Mouse (Mus musculus) forebrain, embryonic 16.5 days (tissue): ENCODE data around the gene Rab3ip. TPM values are rescaled to one million over a fixed set of nuclear protein-coding genes. Genes with fewer than 3 reads are reported as not detected.

ENCODE experiments used
- ATAC-seq: fragments of 200-750 bp; cut with Nextera tagmentation; 2 replicates; pipeline ENCODE4 v1.8.0; 2017; ENCODE audit warnings: mild to moderate bottlenecking, moderate library complexity
- H3K27ac ChIP-seq: fragments of 300-500 bp; sonication (generic); 2 replicates; pipeline ENCODE4 v1.5.1; 2014; ENCODE audit warnings: low read length, control low read depth
- H3K27me3 ChIP-seq: fragments of 300-500 bp; sonication (generic); replicated peaks from 2 replicates; pipeline ENCODE4 v1.6.1; 2014; ENCODE audit warnings: low read length; ENCODE audit not compliant: control insufficient read depth, insufficient read depth
- H3K36me3 ChIP-seq: fragments of 300-500 bp; sonication (generic); 2 replicates; pipeline ENCODE4 v1.6.1; 2014; ENCODE audit not compliant: control insufficient read depth, insufficient read depth
- H3K4me1 ChIP-seq: fragments of 300-500 bp; sonication (generic); replicated peaks from 2 replicates; pipeline ENCODE4 v1.6.1; 2014; ENCODE audit warnings: low read length; ENCODE audit not compliant: control insufficient read depth, insufficient read depth
- H3K4me2 ChIP-seq: fragments of 300-500 bp; sonication (generic); 2 replicates; pipeline ENCODE4 v1.6.1; 2014; ENCODE audit warnings: mild to moderate bottlenecking, low read length, control low read depth
- H3K4me3 ChIP-seq: fragments of 300-500 bp; sonication (generic); replicated peaks from 2 replicates; pipeline ENCODE4 v1.5.1; 2014; ENCODE audit warnings: mild to moderate bottlenecking, low read length, control low read depth
- H3K9ac ChIP-seq: fragments of 300-500 bp; sonication (generic); replicated peaks from 2 replicates; pipeline ENCODE4 v1.6.1; 2014; ENCODE audit warnings: low read depth, low read length, control low read depth
- H3K9me3 ChIP-seq: fragments of 300-500 bp; sonication (generic); 2 replicates; pipeline ENCODE4 v1.6.1; 2016; ENCODE audit warnings: low read length; ENCODE audit not compliant: control insufficient read depth
- WGBS: fragments of 180-500 bp; shearing (Covaris S2); extraction: QIAGEN DNeasy Blood & Tissue Kit; methylation state at CpG from one replicate; pipeline ENCODE4 v1.1.7; 2014; 5-methylcytosine and 5-hydroxymethylcytosine counted together
- polyA plus RNA-seq: library from polyadenylated mRNA; unstranded; fragments of >200 nt; fragmentation: Nextera tagmentation; extraction: Ambion mirVana; gene quantifications from 2 replicates; pipeline ENCODE4 v1.2.1, GENCODE M21; 2015

The Rab3ip gene
- polyA plus RNA-seq, result 48.2 and 51.3 TPM in 2 replicates

GRCm38 (mm10) chr10:116950009-116950769 lies at the start of gene Rab3ip:
Rab3ip (minus strand) TSS chr10:116950769.
- Histone ChIP-seq H3K27ac (peak within 1 kb of the TSS; percentile 69), H3K4me1 (peaks cover 14% of the 10 kb centered on the region), H3K4me2 (peak within 1 kb of the TSS; percentile 69), H3K9ac (peak within 1 kb of the TSS; percentile 79), H3K4me3 (peak within 1 kb of the TSS; percentile 83), H3K27me3 (no peaks in the 10 kb centered on the region), H3K36me3 (no peaks in the 10 kb centered on the region), H3K9me3 (no peaks in the 10 kb centered on the region)
- peak; percentile 94 for ATAC-seq
- under 1% methylated on average over 74 of the region's 103 CpGs for WGBS

DNA sequence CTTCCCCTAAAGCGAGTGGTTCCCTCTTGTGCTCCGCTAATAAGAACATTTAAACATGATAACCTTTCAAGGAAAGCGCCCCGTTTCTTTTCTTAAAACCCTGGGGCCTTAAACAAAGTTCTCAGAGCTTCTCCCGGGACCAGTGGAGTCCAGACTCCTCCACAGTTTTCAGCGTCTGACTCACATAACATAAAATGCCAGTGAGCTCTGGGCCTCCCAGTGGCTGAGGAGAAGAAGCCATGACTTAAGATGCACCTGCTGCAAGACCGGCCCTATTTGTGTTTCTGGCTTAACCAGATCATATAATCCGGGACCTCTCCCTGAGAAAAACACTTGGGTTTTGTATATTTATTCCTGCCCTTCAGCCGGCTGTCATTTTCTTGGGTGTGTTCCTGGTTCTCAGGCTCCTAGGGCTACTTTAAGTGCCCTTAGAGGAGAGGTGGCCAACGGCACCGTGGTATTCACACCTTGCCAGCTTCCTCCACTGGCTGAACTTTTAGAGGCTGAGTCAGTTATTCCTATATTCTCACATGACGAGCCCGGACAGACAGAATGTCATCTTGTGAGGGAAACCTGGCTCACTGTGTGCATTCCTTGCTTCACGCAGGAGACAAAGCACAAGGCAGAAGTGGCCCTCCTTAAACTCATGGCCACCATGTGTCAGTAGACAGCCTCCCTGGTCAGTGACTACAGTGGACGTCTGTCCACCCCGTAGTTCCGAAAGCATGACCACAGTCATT lies 48.3 kb upstream of the Rab3ip start:
- no peak overlapping the region for H3K27ac ChIP-seq
- no peak overlapping the region for H3K4me2 ChIP-seq
- no peak for ATAC-seq
- WGBS, result 87% methylated on average over 17 of the region's 17 CpGs
- no peaks in the 10 kb centered on the region for H3K9me3 ChIP-seq
- H3K4me3 ChIP-seq, result no peak overlapping the region
- no peaks in the 10 kb centered on the region for H3K4me1 ChIP-seq
- H3K36me3 ChIP-seq, result no peaks in the 10 kb centered on the region
- H3K27me3 ChIP-seq, result no peaks in the 10 kb centered on the region
- no peak overlapping the region for H3K9ac ChIP-seq

DNA sequence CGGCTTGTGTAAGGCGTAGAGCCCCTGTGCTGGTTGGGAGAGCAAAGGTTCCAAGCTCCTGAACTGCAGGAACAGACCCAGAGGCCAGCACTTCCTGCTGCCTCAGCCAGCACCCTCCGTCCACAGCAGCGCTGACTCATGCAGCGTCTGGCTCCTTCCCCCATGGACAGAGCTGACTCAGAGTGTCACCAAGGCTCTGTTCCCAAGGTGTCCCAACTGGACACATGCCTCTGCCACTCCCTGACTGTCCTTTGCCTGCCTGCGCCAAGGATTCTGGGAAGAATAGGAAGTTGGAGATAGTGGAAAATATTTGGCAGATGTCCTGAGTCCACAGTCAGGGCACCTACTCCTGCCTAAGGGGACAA lies 45.6 kb upstream of the Rab3ip start:
- WGBS, result 84% methylated on average over 6 of the region's 6 CpGs

DNA sequence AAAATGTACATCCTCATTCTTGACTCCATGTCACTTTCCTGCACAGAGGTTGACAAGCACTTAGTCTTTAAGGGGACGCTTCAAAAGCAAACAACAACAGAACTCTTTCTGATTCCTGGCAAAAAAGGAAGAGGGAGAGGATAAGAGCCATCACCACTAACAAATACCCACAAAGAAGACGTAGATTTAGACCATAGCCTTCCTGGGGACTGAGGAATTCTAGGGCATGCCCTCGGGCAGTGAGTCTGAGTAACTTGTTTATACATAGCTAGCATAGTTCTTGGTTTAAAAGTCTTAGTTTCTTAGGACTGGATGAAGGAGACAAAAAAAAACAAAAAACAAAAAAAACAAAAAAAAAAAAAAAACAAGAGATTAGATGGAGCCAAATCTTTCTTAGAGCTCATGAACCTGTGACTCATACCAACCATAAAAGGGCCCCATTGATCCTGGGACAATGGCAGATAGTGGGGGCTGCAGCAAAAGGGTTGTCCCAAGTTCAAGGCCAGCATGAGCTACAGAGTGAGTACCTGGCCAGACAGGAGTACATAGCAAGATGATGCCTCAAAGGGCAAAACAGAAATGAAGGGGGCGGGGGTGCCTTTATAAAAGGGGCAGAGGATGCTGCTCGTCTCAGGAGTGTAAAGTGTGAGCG lies 45.1 kb upstream of the Rab3ip start:
- Histone ChIP-seq H3K27me3 (no peaks in the 10 kb centered on the region), H3K9me3 (no peaks in the 10 kb centered on the region), H3K4me1 (no peaks in the 10 kb centered on the region), H3K4me2 (no peak overlapping the region), H3K27ac (no peak overlapping the region), H3K36me3 (no peaks in the 10 kb centered on the region), H3K9ac (no peak overlapping the region), H3K4me3 (no peak overlapping the region)
- whole genome bisulfite sequencing, result 76% methylated on average over 6 of the region's 6 CpGs
- ATAC-seq, result no peak

More for the DNA sequence above, 45.6 kb upstream of the Rab3ip start:
- Histone ChIP-seq H3K4me3 (no peak overlapping the region), H3K9ac (no peak overlapping the region), H3K4me2 (no peak overlapping the region), H3K27me3 (no peaks in the 10 kb centered on the region), H3K27ac (no peak overlapping the region), H3K36me3 (no peaks in the 10 kb centered on the region), H3K9me3 (no peaks in the 10 kb centered on the region), H3K4me1 (no peaks in the 10 kb centered on the region)
- no peak for ATAC-seq

- Histone ChIP-seq H3K4me2 (no peak overlapping the region), H3K27me3 (no peaks in the 10 kb centered on the region), H3K36me3 (no peaks in the 10 kb centered on the region), H3K9ac (no peak overlapping the region), H3K9me3 (no peaks in the 10 kb centered on the region), H3K27ac (no peak overlapping the region), H3K4me3 (no peak overlapping the region), H3K4me1 (no peaks in the 10 kb centered on the region)
- WGBS, result 84% methylated on average over 5 of the region's 5 CpGs
- no peak for ATAC-seq
Measured at GRCm38 (mm10) chr10:116995162-116995561, 44.6 kb upstream of the Rab3ip start.

- Histone ChIP-seq H3K9ac (no peak overlapping the region), H3K4me3 (no peak overlapping the region), H3K36me3 (no peaks in the 10 kb centered on the region), H3K27ac (no peak overlapping the region), H3K27me3 (no peaks in the 10 kb centered on the region), H3K4me2 (no peak overlapping the region), H3K9me3 (no peaks in the 10 kb centered on the region), H3K4me1 (no peaks in the 10 kb centered on the region)
- 90% methylated on average over 8 of the region's 8 CpGs for WGBS
- ATAC-seq, result no peak
Measured at GRCm38 (mm10) chr10:116993971-116994370, 43.4 kb upstream of the Rab3ip start.

DNA sequence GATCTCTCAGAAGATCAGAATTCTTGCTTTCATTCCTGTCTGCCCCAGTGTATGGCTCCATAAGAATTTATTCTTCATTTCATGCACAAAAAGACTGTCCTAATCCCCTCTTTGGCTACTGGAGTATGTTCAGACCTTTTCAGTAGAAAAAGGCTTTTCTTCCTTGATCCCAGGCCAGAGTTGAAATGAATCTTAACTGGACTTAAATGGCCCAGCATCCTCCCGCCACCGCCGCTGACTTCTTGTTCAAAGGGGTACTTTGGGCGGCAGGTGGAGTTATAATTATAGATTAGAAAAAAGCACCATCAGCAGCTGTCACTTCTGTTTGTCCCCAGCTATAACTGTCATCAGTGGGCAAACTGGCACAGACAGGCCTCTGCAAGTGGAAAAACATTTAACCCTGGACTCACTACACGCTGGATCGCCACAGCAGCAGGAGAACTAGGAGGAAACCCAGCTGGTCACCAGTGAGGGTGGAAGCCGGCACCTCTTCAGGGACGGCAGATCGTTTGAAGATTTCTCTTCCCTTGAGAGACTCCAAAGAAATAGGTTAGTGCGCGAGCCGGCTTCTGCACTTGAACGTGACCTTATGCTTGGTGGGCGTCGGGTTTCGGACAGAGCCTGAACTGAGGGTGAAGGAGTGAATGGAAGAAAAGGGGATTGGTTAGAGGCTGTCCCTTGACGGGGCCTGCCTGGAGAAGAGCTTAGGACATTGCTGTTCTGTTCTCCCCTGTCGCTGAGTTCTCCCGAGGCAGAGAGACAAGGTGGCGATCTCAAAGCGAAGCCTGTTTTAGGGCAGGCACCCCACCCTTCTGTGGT lies 35.9 kb upstream of the Rab3ip start, which contains the start of gene Best3:
Best3 (plus strand) TSS at position 51 of the 819 bp plus-strand sequence.
- no peaks in the 10 kb centered on the region for H3K27me3 ChIP-seq
- no peak within 1 kb of the TSS for H3K9ac ChIP-seq
- H3K9me3 ChIP-seq, result no peaks in the 10 kb centered on the region
- 44% methylated on average over 21 of the region's 21 CpGs for WGBS
- H3K4me3 ChIP-seq, result no peak within 1 kb of the TSS
- H3K27ac ChIP-seq, result no peak within 1 kb of the TSS
- H3K4me2 ChIP-seq, result no peak within 1 kb of the TSS
- 0 out of 2 replicates have a peak, but pooled peaks cover 2% of the 10 kb centered on the region for H3K4me1 ChIP-seq
- H3K36me3 ChIP-seq, result no peaks in the 10 kb centered on the region
- no peak for ATAC-seq

DNA sequence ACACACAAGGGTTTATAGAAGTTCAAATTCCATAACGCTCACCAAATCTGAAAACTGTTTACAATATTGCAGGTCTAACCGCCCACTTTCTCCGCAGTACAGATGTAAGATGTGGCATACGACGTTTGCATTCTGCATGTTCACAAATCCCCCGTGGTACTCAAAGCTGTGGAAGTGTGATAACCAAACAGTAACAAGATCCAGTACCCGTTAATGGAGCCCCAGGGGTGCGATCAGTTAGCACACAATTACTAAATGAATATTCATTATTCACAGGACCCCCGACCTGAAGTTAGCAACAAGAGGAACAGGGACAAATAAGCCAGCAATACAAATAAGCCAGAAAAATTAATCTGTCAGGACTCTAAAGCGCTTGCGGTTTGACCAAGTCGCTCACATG lies 34.3 kb upstream of the Rab3ip start:
- H3K9ac ChIP-seq, result no peak overlapping the region
- no peak for ATAC-seq
- 61% methylated on average over 12 of the region's 12 CpGs for WGBS

More for the DNA sequence above, 34.3 kb upstream of the Rab3ip start:
- Histone ChIP-seq H3K36me3 (no peaks in the 10 kb centered on the region), H3K27me3 (no peaks in the 10 kb centered on the region), H3K9me3 (no peaks in the 10 kb centered on the region), H3K4me3 (no peak overlapping the region), H3K27ac (no peak overlapping the region), H3K4me1 (0 out of 2 replicates have a peak, but pooled peaks cover 2% of the 10 kb centered on the region), H3K4me2 (no peak overlapping the region)
